Mouse (Mus musculus): ENCODE results near the gene Zfp280c.

DNA sequence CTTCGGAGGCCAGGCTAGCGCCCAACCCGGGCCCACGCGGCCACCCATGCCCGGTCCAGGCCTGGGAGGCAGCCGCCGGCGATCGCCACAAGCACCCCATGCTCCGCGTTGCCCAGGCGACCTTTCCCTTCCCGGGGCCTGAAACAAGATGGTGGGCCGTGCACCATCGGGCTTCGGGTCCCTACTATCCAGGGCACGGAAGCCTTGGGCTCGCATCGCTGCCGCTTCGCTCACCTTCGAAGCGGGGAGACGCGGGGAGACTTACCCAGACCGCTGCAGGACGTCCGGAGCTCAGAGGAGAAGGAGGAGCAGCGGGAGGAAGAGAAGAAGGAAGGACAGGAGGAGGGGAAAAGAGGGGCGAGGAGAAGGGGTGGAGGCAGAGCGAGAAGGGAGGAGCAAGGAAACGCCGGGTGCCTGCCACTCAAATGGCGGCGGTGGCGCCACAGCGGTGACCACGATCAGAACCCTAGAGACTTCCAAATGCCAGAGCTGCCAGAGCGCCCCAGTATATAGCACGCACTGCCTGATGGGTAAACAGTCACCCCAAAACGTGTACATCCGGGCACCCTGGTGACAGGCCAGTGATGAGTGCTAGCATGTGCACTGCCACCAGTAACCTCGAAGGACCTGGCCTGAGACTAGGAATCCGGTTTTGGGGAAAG, at the start of gene Zfp280c:
- no peak for TF ChIP-seq CTCF (IDR thresholded peaks at IDR 0.05; ENCODE audit: low read depth, low read length)
- TF ChIP-seq GATA1 (IDR thresholded peaks at IDR 0.05; ENCODE audit: borderline replicate concordance, low read length) = no peak
- TF ChIP-seq TAL1 (conservative IDR thresholded peaks at IDR 0.05; ENCODE audit: low read depth, low read length) = no peak
- no peak for TF ChIP-seq GATA2 (IDR thresholded peaks at IDR 0.05; ENCODE audit: borderline replicate concordance, low read depth, low read length)

Data from G1E (cell line).